Mouse (Mus musculus): ENCODE measurements at regions not wholly inside any gene's neighbourhood (a gene's known extent, or its start where the extent isn't known, plus 50 kb on each side); places are given as distances from the start of the nearest gene placed in this dataset.

GRCm38 (mm10) chr17:7467638-7468037, 82.4 kb upstream of the Unc93a2 start:
- no peak for DNase-seq

- no peak for DNase-seq
These were observed 79.6 kb upstream of the Unc93a2 start for GRCm38 (mm10) chr17:7464901-7465300.

GRCm38 (mm10) chr17:7461164-7461563, 75.9 kb upstream of the Unc93a2 start:
- DNase-seq = no peak

GRCm38 (mm10) chr17:7456939-7457338, 71.7 kb upstream of the Unc93a2 start:
- DNase-seq = no peak

- peak; percentile 48 for DNase-seq
These were observed 58.6 kb upstream of the Unc93a2 start for GRCm38 (mm10) chr17:7443822-7444221.

GRCm38 (mm10) chr17:7435075-7435474, 49.8 kb upstream of the Unc93a2 start:
- no peak for DNase-seq
